Mouse (Mus musculus) brown adipose tissue, adult 24 weeks (tissue): ENCODE measurements around the gene Lyrm2. TPM values are rescaled to one million over a fixed set of nuclear protein-coding genes. Genes with fewer than 3 reads are reported as not detected.

Source experiments
- H3K27ac ChIP-seq: fragments of 200-500 bp; replicated peaks from 2 replicates; pipeline ENCODE4 v1.5.1; 2012; ENCODE audit warnings: low read depth, mild to moderate bottlenecking, low read length
- H3K4me1 ChIP-seq: fragments of 200-500 bp; 2 replicates; pipeline ENCODE4 v1.6.1; 2012; ENCODE audit warnings: low read length, mixed read lengths; ENCODE audit not compliant: control insufficient read depth, insufficient read depth, insufficient read length
- H3K4me3 ChIP-seq: fragments of 200-500 bp; 2 replicates; pipeline ENCODE4 v1.5.1; 2012; ENCODE audit warnings: low read depth, mild to moderate bottlenecking, low read length, moderate library complexity; ENCODE audit not compliant: insufficient read depth
- polyA plus RNA-seq: library from polyadenylated mRNA; stranded (reverse); fragments of >200 nt; gene quantifications from 2 replicates; pipeline ENCODE4 v1.2.4, GENCODE M21; 2012; ENCODE audit not compliant: missing spikeins, insufficient read depth, insufficient read length

The Lyrm2 gene
- polyA plus RNA-seq, 1 experiment, result 78.8 TPM

- Histone ChIP-seq H3K27ac (no peak overlapping the region), H3K4me3 (no peak overlapping the region), H3K4me1 (no peaks in the 10 kb centered on the region)
Measured at GRCm38 (mm10) chr4:32828385-32829077, 28.5 kb downstream of the Lyrm2 start.

DNA sequence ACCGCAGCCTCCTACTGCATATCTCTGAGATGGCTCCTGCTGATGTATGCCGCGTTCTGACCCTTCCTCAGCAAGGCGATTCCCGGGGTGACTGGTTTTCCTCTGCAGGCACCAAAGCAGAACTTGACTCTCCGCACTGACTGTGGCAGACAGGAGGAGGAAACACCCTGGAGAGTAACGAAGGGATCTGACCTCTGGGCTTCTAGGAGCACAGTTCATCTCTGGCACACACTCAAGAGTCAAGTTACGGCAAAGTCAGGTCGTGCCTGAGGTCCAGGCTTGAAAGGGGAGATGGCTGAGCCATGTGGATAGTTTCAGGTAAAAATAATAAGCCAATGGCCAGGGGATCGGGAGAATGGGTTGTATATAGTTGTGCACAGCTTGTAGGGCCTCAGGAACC, 29.3 kb downstream of the Lyrm2 start:
- no peak overlapping the region for H3K27ac ChIP-seq
- H3K4me1 ChIP-seq, result no peaks in the 10 kb centered on the region
- no peak overlapping the region for H3K4me3 ChIP-seq

DNA sequence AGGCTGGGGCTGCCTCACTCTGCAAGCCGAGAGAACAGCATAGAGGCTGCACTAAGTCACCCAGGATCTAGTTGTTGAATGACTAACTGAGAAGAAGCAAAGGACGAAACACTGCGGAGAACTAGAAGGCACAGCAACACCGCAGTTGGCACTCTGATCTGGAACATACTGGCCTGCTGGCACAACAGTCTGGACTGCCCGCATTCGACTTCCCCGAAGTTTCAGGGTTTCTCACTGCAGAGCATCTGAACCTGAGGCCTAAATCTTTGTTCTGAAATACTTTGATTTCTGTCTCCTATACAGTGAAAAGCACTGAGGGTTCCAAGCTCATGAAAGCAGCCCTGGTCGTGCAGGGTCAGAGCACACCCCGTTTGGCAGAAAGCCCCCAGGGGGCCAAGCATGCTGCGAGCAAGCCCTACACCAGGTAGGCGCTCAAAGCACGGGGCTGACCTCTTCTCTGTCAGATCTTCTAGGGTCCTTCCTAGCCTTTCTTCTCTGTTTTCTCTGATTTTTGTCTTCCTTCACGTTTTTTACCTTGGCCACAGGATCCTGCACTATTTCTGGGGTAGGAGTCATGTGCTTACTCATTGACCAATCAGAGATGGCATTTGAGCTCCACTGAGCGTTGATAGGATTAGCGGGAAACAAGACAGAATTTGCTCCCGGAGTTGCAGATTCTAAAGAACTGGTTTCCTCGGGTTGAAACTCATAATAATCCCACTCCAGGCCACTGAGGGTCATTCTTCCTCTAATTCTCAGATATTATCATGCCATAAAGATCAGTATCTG, 33.6 kb downstream of the Lyrm2 start:
- H3K4me3 ChIP-seq, result peak overlapping the region; percentile 30
- no peak overlapping the region for H3K27ac ChIP-seq
- no peaks in the 10 kb centered on the region for H3K4me1 ChIP-seq

DNA sequence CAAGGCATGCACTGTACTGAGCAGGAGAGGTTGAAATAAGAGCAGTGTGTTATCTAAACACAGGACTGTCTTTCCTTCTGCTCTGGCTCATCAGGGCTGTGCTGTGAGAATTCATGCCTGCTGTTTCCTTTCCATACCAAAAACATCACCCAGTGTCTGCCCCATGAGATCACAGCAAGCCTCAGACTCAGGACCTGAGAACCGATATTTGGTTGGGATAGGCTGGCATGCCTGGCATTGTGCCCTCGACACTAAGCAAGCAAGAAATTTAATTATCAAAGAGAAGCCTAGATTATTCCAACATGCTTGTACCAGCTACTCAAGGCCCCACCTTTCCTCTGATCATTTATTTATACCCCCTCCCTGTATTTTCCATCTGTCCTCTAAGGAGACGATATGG, 34.5 kb downstream of the Lyrm2 start:
- H3K4me3 ChIP-seq, result no peak overlapping the region
- H3K27ac ChIP-seq, result no peak overlapping the region
- no peaks in the 10 kb centered on the region for H3K4me1 ChIP-seq

GRCm38 (mm10) chr4:32836071-32836470, 36.0 kb downstream of the Lyrm2 start:
- Histone ChIP-seq H3K4me1 (no peaks in the 10 kb centered on the region), H3K4me3 (no peak overlapping the region), H3K27ac (no peak overlapping the region)

DNA sequence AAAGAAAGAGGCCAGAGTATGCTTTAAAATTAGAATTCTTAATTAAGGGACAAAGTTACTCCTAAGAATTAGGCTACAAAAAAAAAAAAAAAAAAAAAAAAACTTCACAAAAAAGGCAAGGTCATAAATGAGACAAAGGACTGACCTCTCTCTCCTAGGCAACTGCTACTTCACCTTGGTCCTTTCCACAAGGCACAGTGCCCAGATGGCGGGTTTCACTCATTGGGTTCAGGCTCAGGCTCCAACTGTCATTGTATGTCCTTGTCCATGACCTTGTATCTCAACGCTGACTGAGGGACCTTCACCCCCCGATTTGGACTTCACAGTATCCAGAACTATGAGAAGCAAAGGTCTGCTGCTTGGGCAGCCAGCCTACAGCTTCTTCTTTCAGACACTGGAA, 38.3 kb downstream of the Lyrm2 start:
- H3K4me3 ChIP-seq, result no peak overlapping the region
- no peak overlapping the region for H3K27ac ChIP-seq
- H3K4me1 ChIP-seq, result no peaks in the 10 kb centered on the region

Other genes starting within 250 kb of the Lyrm2 start
- not detected in 2 replicates for gene Gja10, start 197.5 kb upstream of the Lyrm2 start, polyA plus RNA-seq
- 5.1 and 7.9 TPM in 2 replicates for gene Casp8ap2, start 184.8 kb upstream of the Lyrm2 start, polyA plus RNA-seq
- gene Mdn1, start 143.1 kb upstream of the Lyrm2 start, polyA plus RNA-seq, result 8.7 and 9.1 TPM in 2 replicates
- 0.58 and 0.59 TPM in 2 replicates for gene Ankrd6, start 150.6 kb downstream of the Lyrm2 start, polyA plus RNA-seq
- gene Rragd, start 182.8 kb downstream of the Lyrm2 start, polyA plus RNA-seq, result 1.4 and 6.6 TPM in 2 replicates
- gene Ube2j1, start 231.2 kb downstream of the Lyrm2 start, polyA plus RNA-seq, result 38.1 and 39.7 TPM in 2 replicates